Mouse (Mus musculus) heart, embryonic 13.5 days (tissue): Measurements from ENCODE around the gene Cbx4. TPM values are rescaled to one million over a fixed set of nuclear protein-coding genes. Genes with fewer than 3 reads are reported as not detected.

Experiments
- ATAC-seq: fragments of 200-750 bp; cut with Nextera tagmentation; 2 replicates; pipeline ENCODE4 v1.8.0; 2017; ENCODE audit warnings: moderate TSS enrichment; ENCODE audit not compliant: insufficient number of reproducible peaks, low FRiP score, low TSS enrichment; ENCODE audit errors: extremely low read depth
- H3K27ac ChIP-seq: fragments of 300-500 bp; sonication (generic); replicated peaks from 2 replicates; pipeline ENCODE4 v1.5.1; 2015; ENCODE audit warnings: moderate library complexity, mild to moderate bottlenecking, inconsistent platforms
- H3K27me3 ChIP-seq: fragments of 300-500 bp; sonication (generic); replicated peaks from 2 replicates; pipeline ENCODE4 v1.6.1; 2015; ENCODE audit warnings: mild to moderate bottlenecking, inconsistent platforms
- H3K36me3 ChIP-seq: fragments of 300-500 bp; sonication (generic); 2 replicates; pipeline ENCODE4 v1.6.1; 2015; ENCODE audit warnings: mild to moderate bottlenecking, inconsistent platforms
- H3K4me1 ChIP-seq: fragments of 300-500 bp; sonication (generic); 2 replicates; pipeline ENCODE4 v1.6.1; 2015; ENCODE audit warnings: inconsistent platforms
- H3K4me2 ChIP-seq: fragments of 300-500 bp; sonication (generic); 2 replicates; pipeline ENCODE4 v1.6.1; 2015; ENCODE audit warnings: inconsistent platforms, mild to moderate bottlenecking, moderate library complexity
- H3K4me3 ChIP-seq: fragments of 300-500 bp; sonication (generic); 2 replicates; pipeline ENCODE4 v1.5.1; 2015; ENCODE audit warnings: moderate library complexity, mild to moderate bottlenecking, inconsistent platforms
- H3K9ac ChIP-seq: fragments of 300-500 bp; sonication (generic); 2 replicates; pipeline ENCODE4 v1.6.1; 2015; ENCODE audit warnings: inconsistent platforms, mild to moderate bottlenecking, moderate library complexity
- H3K9me3 ChIP-seq: fragments of 300-500 bp; sonication (generic); 2 replicates; pipeline ENCODE4 v1.6.1; 2016; ENCODE audit warnings: inconsistent platforms
- WGBS: fragments of 180-500 bp; shearing (Covaris S2); methylation state at CpG from one replicate; pipeline ENCODE4 v1.1.7; 2015; ENCODE audit warnings: mixed read lengths; 5-methylcytosine and 5-hydroxymethylcytosine counted together
- polyA plus RNA-seq: library from polyadenylated mRNA; unstranded; fragments of >200 nt; fragmentation: Nextera tagmentation; extraction: Ambion mirVana; gene quantifications from 2 replicates; pipeline ENCODE4 v1.2.1, GENCODE M21; 2015

The Cbx4 gene
- polyA plus RNA-seq, 1 experiment from 2014 or later, result 8.0 TPM

- peaks cover 5% of the 10 kb centered on the region; the same call in 1 of the 2 replicates for H3K36me3 ChIP-seq
- H3K4me2 ChIP-seq, result no peak overlapping the region
- no peak overlapping the region for H3K9ac ChIP-seq
- no peak for ATAC-seq
- H3K27me3 ChIP-seq, result peaks cover 43% of the 10 kb centered on the region
- H3K4me3 ChIP-seq, result no peak overlapping the region
- WGBS, result 76% methylated on average over 6 of the region's 6 CpGs
- H3K4me1 ChIP-seq, result peaks cover 1% of the 10 kb centered on the region
- peaks cover 6% of the 10 kb centered on the region; the same call in 1 of the 2 replicates for H3K9me3 ChIP-seq
- H3K27ac ChIP-seq, result no peak overlapping the region
These were observed 13.0 kb downstream of the Cbx4 start for GRCm38 (mm10) chr11:119072986-119073385.

- H3K9ac ChIP-seq, result no peak overlapping the region
- H3K9me3 ChIP-seq, result peaks cover 6% of the 10 kb centered on the region; the same call in 1 of the 2 replicates
- H3K36me3 ChIP-seq, result no peaks in the 10 kb centered on the region
- peaks cover 43% of the 10 kb centered on the region for H3K27me3 ChIP-seq
- WGBS, result 73% methylated on average over 7 of the region's 7 CpGs
- ATAC-seq, result no peak
- H3K4me1 ChIP-seq, result no peaks in the 10 kb centered on the region
- no peak overlapping the region for H3K4me2 ChIP-seq
- no peak overlapping the region for H3K4me3 ChIP-seq
- no peak overlapping the region for H3K27ac ChIP-seq
These were observed 13.8 kb downstream of the Cbx4 start for GRCm38 (mm10) chr11:119072239-119072638.

- Histone ChIP-seq H3K4me2 (no peak overlapping the region), H3K9ac (no peak overlapping the region), H3K27me3 (peaks cover 50% of the 10 kb centered on the region), H3K4me3 (no peak overlapping the region), H3K36me3 (no peaks in the 10 kb centered on the region), H3K27ac (no peak overlapping the region), H3K9me3 (peaks cover 6% of the 10 kb centered on the region; the same call in 1 of the 2 replicates), H3K4me1 (no peaks in the 10 kb centered on the region)
- ATAC-seq, result no peak
- 67% methylated on average over 8 of the region's 8 CpGs for WGBS
These were observed 19.2 kb downstream of the Cbx4 start for GRCm38 (mm10) chr11:119066841-119067240.

- H3K36me3 ChIP-seq, result no peaks in the 10 kb centered on the region
- no peak overlapping the region for H3K27ac ChIP-seq
- 8% methylated on average over 3 of the region's 3 CpGs for WGBS
- ATAC-seq, result no peak
- peaks cover 86% of the 10 kb centered on the region for H3K27me3 ChIP-seq
- H3K4me1 ChIP-seq, result peaks cover 39% of the 10 kb centered on the region
- H3K9me3 ChIP-seq, result no peaks in the 10 kb centered on the region
- no peak overlapping the region for H3K4me3 ChIP-seq
- no peak overlapping the region; the same call in 1 of the 2 replicates for H3K9ac ChIP-seq
- H3K4me2 ChIP-seq, result peak overlapping the region; percentile 96
These were observed 26.8 kb downstream of the Cbx4 start for GRCm38 (mm10) chr11:119059256-119059655.

- no peaks in the 10 kb centered on the region for H3K9me3 ChIP-seq
- no peak overlapping the region for H3K27ac ChIP-seq
- peaks cover 86% of the 10 kb centered on the region for H3K27me3 ChIP-seq
- H3K4me1 ChIP-seq, result peaks cover 46% of the 10 kb centered on the region
- H3K9ac ChIP-seq, result peak overlapping the region; percentile 93
- peak overlapping the region; percentile 96 for H3K4me2 ChIP-seq
- H3K36me3 ChIP-seq, result no peaks in the 10 kb centered on the region
- peak overlapping the region; percentile 68 for H3K4me3 ChIP-seq
- no peak for ATAC-seq
- 4% methylated on average over 58 of the region's 58 CpGs for WGBS
These were observed 27.7 kb downstream of the Cbx4 start for GRCm38 (mm10) chr11:119058041-119058995.

- 3% methylated on average over 9 of the region's 9 CpGs for WGBS
- Histone ChIP-seq H3K4me2 (peak overlapping the region; percentile 96), H3K27ac (peak overlapping the region; percentile 80; the same call in 1 of the 2 replicates), H3K9ac (peak overlapping the region; percentile 93), H3K36me3 (no peaks in the 10 kb centered on the region), H3K4me1 (peaks cover 55% of the 10 kb centered on the region), H3K27me3 (peaks cover 81% of the 10 kb centered on the region), H3K9me3 (no peaks in the 10 kb centered on the region), H3K4me3 (peak overlapping the region; percentile 68)
- no peak for ATAC-seq
These were observed 28.7 kb downstream of the Cbx4 start for GRCm38 (mm10) chr11:119057291-119057690.

- peak overlapping the region; percentile 80 for H3K27ac ChIP-seq
- peaks cover 59% of the 10 kb centered on the region for H3K4me1 ChIP-seq
- under 1% methylated on average over 62 of the region's 65 CpGs for WGBS
These were observed 29.5 kb downstream of the Cbx4 start for GRCm38 (mm10) chr11:119056301-119057211.

GRCm38 (mm10) chr11:119055571-119056131, 30.4 kb downstream of the Cbx4 start:
- Histone ChIP-seq H3K4me3 (peak overlapping the region; percentile 68), H3K27ac (no peak overlapping the region), H3K4me1 (peaks cover 59% of the 10 kb centered on the region), H3K36me3 (no peaks in the 10 kb centered on the region), H3K27me3 (peaks cover 81% of the 10 kb centered on the region), H3K9me3 (no peaks in the 10 kb centered on the region), H3K9ac (peak overlapping the region; percentile 93), H3K4me2 (peak overlapping the region; percentile 96)
- WGBS, result 2% methylated on average over 32 of the region's 32 CpGs
- no peak for ATAC-seq

More at GRCm38 (mm10) chr11:119056301-119057211, 29.5 kb downstream of the Cbx4 start:
- H3K36me3 ChIP-seq, result no peaks in the 10 kb centered on the region
- peak overlapping the region; percentile 93 for H3K9ac ChIP-seq
- H3K4me2 ChIP-seq, result peak overlapping the region; percentile 96
- H3K9me3 ChIP-seq, result no peaks in the 10 kb centered on the region
- H3K4me3 ChIP-seq, result peak overlapping the region; percentile 68
- peaks cover 81% of the 10 kb centered on the region for H3K27me3 ChIP-seq
- no peak for ATAC-seq

- Histone ChIP-seq H3K36me3 (no peaks in the 10 kb centered on the region), H3K4me1 (peaks cover 59% of the 10 kb centered on the region), H3K4me2 (peak overlapping the region; percentile 96), H3K4me3 (peak overlapping the region; percentile 68), H3K9me3 (no peaks in the 10 kb centered on the region), H3K9ac (peak overlapping the region; percentile 79), H3K27ac (no peak overlapping the region), H3K27me3 (peaks cover 81% of the 10 kb centered on the region)
- WGBS, result 4% methylated on average over 47 of the region's 47 CpGs
- ATAC-seq, result no peak
These were observed 31.4 kb downstream of the Cbx4 start for GRCm38 (mm10) chr11:119054351-119055345.
